Mouse (Mus musculus) G1E (cell line): ENCODE measurements at regions not wholly inside any gene's neighbourhood (a gene's known extent, or its start where the extent isn't known, plus 50 kb on each side); places are given as distances from the start of the nearest gene placed in this dataset.

Experiments
- CTCF ChIP-seq: IDR thresholded peaks from 2 replicates; pipeline ENCODE4 v1.5.1; 2012; ENCODE audit warnings: low read depth, low read length, inconsistent platforms, mixed read lengths
- GATA1 ChIP-seq: IDR thresholded peaks from 2 replicates; pipeline ENCODE4 v1.6.1; 2012; ENCODE audit warnings: borderline replicate concordance, low read length, inconsistent platforms, mixed read lengths
- POLR2AphosphoS5 ChIP-seq: IDR thresholded peaks from 2 replicates; pipeline ENCODE4 v1.6.1; 2012; ENCODE audit warnings: low read depth, low read length, inconsistent platforms; ENCODE audit not compliant: insufficient replicate concordance

DNA sequence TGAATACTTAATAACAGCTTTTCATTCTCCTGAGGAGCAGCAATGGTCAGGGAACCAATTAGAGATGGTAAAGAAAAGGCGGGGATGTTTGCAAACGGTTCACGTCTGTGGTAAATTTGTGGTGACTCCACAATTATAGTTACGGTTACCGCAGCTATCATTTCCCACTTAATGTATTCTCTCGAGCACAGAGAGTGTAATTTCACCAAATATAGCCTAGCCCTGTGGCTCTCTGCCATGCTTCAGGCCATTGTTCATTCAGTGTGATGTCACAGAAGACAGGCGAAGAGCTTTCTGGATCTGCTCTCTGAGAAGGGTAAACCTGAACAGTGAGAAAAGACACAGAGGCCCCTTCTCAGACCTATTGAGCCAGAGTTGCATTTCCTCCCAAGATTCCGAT, 296.9 kb downstream of the Dok5 start:
- TF ChIP-seq CTCF = no peak
- no peak for TF ChIP-seq POLR2AphosphoS5
- TF ChIP-seq GATA1 = no peak
